Mouse (Mus musculus) heart, embryonic 12.5 days (tissue): Measurements from ENCODE around the gene Slc17a3. TPM values are rescaled to one million over a fixed set of nuclear protein-coding genes. Genes with fewer than 3 reads are reported as not detected.

Experiments used
- ATAC-seq: fragments of 200-750 bp; cut with Nextera tagmentation; 2 replicates; pipeline ENCODE4 v1.8.0; 2017; ENCODE audit warnings: moderate TSS enrichment, moderate library complexity; ENCODE audit not compliant: insufficient number of reproducible peaks, low FRiP score
- H3K27ac ChIP-seq: fragments of 300-500 bp; sonication (generic); 2 replicates; pipeline ENCODE4 v1.5.1; 2016; ENCODE audit warnings: mild to moderate bottlenecking, moderate library complexity; ENCODE audit not compliant: poor library complexity, severe bottlenecking
- H3K27me3 ChIP-seq: fragments of 300-500 bp; sonication (generic); replicated peaks from 2 replicates; pipeline ENCODE4 v1.6.1; 2016; ENCODE audit warnings: mild to moderate bottlenecking, moderate library complexity
- H3K36me3 ChIP-seq: fragments of 300-500 bp; sonication (generic); 2 replicates; pipeline ENCODE4 v1.6.1; 2016; ENCODE audit warnings: mild to moderate bottlenecking, moderate library complexity
- H3K4me1 ChIP-seq: fragments of 300-500 bp; sonication (generic); replicated peaks from 2 replicates; pipeline ENCODE4 v1.6.1; 2016; ENCODE audit warnings: mild to moderate bottlenecking
- H3K4me2 ChIP-seq: fragments of 300-500 bp; sonication (generic); 2 replicates; pipeline ENCODE4 v1.6.1; 2016; ENCODE audit warnings: mild to moderate bottlenecking, moderate library complexity
- H3K4me3 ChIP-seq: fragments of 300-500 bp; sonication (generic); 2 replicates; pipeline ENCODE4 v1.5.1; 2016; ENCODE audit warnings: mild to moderate bottlenecking
- H3K9ac ChIP-seq: fragments of 300-500 bp; sonication (generic); 2 replicates; pipeline ENCODE4 v1.6.1; 2016; ENCODE audit warnings: mild to moderate bottlenecking, moderate library complexity
- H3K9me3 ChIP-seq: fragments of 300-500 bp; sonication (generic); replicated peaks from 2 replicates; pipeline ENCODE4 v1.6.1; 2016; ENCODE audit warnings: mild to moderate bottlenecking, moderate library complexity
- WGBS: fragments of 180-500 bp; shearing (Covaris S2); methylation state at CpG from one replicate; pipeline ENCODE4 v1.1.7; 2016; 5-methylcytosine and 5-hydroxymethylcytosine counted together
- polyA plus RNA-seq: library from polyadenylated mRNA; unstranded; fragments of >200 nt; fragmentation: Nextera tagmentation; extraction: Ambion mirVana; gene quantifications from 2 replicates; pipeline ENCODE4 v1.2.1, GENCODE M21; 2016

Slc17a3 gene
- polyA plus RNA-seq, 1 experiment from 2014 or later, result not detected

DNA sequence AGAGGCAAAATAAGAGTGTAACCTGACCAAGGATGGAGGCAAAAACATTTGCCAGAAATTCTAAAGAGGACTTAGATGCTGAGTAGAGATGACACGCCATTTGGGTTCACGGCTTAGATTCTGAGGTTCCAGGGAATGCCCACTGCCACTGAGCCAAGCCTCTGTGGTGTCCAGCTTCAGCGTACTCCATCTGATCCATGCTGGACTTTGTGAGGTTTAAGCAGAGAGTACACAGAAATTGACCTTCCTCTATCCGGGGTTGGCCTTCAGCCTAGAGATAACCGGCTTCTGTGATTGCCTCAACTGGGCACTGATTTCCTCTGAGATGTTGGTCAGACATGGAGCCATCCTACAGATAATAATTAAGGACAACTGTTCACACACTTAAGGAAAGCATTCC, 2.6 kb upstream of the Slc17a3 start:
- H3K9me3 ChIP-seq, result no peaks in the 10 kb centered on the region

DNA sequence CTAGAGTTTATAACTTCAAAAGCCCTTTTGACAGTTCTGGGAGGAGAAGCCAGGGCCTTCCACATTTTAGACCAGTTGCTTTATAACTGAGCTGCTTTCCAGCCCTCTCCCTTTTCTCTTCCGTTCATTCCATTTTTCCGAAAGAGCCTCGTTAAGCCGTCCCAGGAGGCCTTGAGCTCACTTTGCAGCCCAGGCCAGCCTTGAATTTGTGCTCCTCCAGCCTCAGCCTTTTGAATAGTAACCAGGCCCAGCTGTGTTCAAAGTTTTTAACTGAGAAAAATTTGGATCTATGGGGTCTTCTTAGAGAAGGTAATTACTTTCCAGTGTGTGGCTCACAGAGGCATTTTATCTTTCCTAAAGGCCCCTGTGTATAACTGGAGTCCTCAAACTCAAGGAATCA, 6.6 kb downstream of the Slc17a3 start:
- Histone ChIP-seq H3K36me3 (no peaks in the 10 kb centered on the region), H3K4me2 (no peak overlapping the region), H3K4me3 (no peak overlapping the region), H3K27ac (no peak overlapping the region), H3K27me3 (peaks cover 19% of the 10 kb centered on the region), H3K4me1 (no peaks in the 10 kb centered on the region), H3K9me3 (no peaks in the 10 kb centered on the region), H3K9ac (no peak overlapping the region)
- ATAC-seq, result no peak
- 75% methylated on average over 4 of the region's 4 CpGs for WGBS

More for the DNA sequence above, 2.6 kb upstream of the Slc17a3 start:
- no peak for ATAC-seq
- no peak overlapping the region for H3K9ac ChIP-seq
- H3K27ac ChIP-seq, result no peak overlapping the region
- no peak overlapping the region for H3K4me3 ChIP-seq
- no peaks in the 10 kb centered on the region for H3K36me3 ChIP-seq
- 80% methylated on average over 5 of the region's 5 CpGs for WGBS
- H3K27me3 ChIP-seq, result peaks cover 8% of the 10 kb centered on the region
- H3K4me2 ChIP-seq, result no peak overlapping the region
- no peaks in the 10 kb centered on the region for H3K4me1 ChIP-seq

DNA sequence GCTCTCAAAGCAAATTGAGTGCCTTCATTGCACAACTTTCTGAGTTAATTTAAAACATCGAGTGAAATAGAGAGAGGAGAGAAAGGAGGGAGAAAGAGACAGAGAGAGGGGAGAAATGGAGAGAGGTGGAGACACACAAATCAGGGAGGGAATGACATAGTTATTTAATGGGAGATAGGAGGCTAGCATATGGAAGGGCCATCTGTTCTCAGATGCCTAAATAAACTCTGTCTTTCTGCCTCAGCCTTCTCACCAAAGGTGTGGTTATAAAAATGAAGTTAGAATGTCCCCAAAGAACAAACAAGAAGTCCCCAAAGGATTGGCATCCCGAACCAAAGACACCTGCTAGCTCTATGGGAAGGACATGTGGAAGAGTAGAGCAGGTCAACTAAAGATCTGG, 10.1 kb downstream of the Slc17a3 start:
- no peaks in the 10 kb centered on the region for H3K36me3 ChIP-seq
- no peak for ATAC-seq
- 67% methylated on average over 2 of the region's 2 CpGs for WGBS
- no peaks in the 10 kb centered on the region for H3K4me1 ChIP-seq
- H3K9ac ChIP-seq, result no peak overlapping the region
- H3K9me3 ChIP-seq, result no peaks in the 10 kb centered on the region
- no peak overlapping the region for H3K4me3 ChIP-seq
- H3K27ac ChIP-seq, result no peak overlapping the region
- peaks cover 6% of the 10 kb centered on the region; the same call in 1 of the 2 replicates for H3K27me3 ChIP-seq
- H3K4me2 ChIP-seq, result no peak overlapping the region

DNA sequence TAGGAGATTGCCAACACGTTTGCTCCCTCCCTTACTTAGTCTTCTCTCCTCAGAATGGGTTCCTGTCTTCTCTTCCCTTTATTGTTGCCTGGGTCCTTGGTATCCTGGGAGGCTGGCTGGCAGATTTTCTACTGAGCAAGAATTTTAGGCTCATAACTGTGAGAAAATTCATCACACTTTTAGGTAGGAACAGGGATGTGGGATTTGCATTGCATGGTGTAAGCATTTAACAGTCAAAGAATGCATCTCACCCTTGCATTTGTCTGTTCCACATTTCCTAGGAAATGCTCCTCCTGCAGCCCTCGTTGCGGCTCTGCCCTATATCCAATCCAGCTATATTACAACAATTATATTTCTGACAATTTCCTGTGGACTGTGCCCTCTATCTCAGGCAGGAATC, 17.2 kb downstream of the Slc17a3 start:
- no peaks in the 10 kb centered on the region for H3K36me3 ChIP-seq
- H3K9ac ChIP-seq, result no peak overlapping the region
- H3K27ac ChIP-seq, result no peak overlapping the region
- peaks cover 23% of the 10 kb centered on the region; the same call in 1 of the 2 replicates for H3K27me3 ChIP-seq
- no peak overlapping the region for H3K4me2 ChIP-seq
- ATAC-seq, result no peak
- no peaks in the 10 kb centered on the region for H3K9me3 ChIP-seq
- no peaks in the 10 kb centered on the region for H3K4me1 ChIP-seq
- 60% methylated on average over 3 of the region's 3 CpGs for WGBS
- no peak overlapping the region for H3K4me3 ChIP-seq

DNA sequence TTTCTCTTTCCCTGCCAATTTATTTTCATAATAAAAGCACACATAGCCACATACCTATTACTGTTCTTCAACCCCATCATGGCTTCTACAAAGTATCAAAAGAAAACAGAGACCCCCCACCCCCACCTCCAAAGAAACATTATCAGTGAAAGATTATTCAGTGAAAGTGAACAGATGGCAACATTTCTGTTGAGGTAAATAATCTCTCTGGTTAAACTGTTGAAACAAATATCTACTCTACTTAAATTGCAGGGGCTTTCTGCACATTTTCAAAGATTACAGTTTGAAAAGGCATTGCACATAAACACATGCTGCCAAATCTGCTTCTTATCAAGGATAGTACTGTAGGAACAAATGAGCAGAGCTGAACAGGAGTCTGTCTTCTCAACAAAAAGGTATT, 22.6 kb downstream of the Slc17a3 start:
- Histone ChIP-seq H3K36me3 (no peaks in the 10 kb centered on the region), H3K4me3 (no peak overlapping the region), H3K27ac (no peak overlapping the region), H3K9ac (no peak overlapping the region), H3K4me1 (no peaks in the 10 kb centered on the region), H3K27me3 (peaks cover 18% of the 10 kb centered on the region; the same call in 1 of the 2 replicates), H3K4me2 (no peak overlapping the region), H3K9me3 (no peaks in the 10 kb centered on the region)
- ATAC-seq, result no peak

DNA sequence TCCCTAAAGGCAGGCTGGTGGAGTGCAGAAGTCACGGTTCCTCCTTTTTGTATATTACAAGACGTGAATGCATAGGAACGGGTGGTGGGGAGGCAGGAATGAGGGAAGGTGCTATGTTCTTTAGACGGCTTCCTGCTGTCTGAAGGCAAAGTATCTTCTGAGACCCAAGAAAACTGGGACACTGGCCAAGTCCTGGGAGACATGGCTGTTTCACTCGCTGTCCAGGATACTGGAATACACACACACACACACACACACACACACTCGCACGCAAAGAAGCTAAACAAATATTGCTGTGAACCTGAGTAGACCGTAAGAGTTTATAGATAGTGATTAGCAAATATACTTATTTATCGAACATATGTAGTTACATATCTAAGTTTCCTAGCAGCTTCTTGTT, 25.5 kb downstream of the Slc17a3 start:
- H3K4me2 ChIP-seq, result no peak overlapping the region
- no peak overlapping the region for H3K27ac ChIP-seq
- H3K27me3 ChIP-seq, result peaks cover 6% of the 10 kb centered on the region; the same call in 1 of the 2 replicates
- H3K36me3 ChIP-seq, result no peaks in the 10 kb centered on the region
- no peaks in the 10 kb centered on the region for H3K4me1 ChIP-seq
- H3K4me3 ChIP-seq, result no peak overlapping the region
- WGBS, result 56% methylated on average over 9 of the region's 9 CpGs
- H3K9ac ChIP-seq, result no peak overlapping the region
- H3K9me3 ChIP-seq, result no peaks in the 10 kb centered on the region
- ATAC-seq, result no peak

DNA sequence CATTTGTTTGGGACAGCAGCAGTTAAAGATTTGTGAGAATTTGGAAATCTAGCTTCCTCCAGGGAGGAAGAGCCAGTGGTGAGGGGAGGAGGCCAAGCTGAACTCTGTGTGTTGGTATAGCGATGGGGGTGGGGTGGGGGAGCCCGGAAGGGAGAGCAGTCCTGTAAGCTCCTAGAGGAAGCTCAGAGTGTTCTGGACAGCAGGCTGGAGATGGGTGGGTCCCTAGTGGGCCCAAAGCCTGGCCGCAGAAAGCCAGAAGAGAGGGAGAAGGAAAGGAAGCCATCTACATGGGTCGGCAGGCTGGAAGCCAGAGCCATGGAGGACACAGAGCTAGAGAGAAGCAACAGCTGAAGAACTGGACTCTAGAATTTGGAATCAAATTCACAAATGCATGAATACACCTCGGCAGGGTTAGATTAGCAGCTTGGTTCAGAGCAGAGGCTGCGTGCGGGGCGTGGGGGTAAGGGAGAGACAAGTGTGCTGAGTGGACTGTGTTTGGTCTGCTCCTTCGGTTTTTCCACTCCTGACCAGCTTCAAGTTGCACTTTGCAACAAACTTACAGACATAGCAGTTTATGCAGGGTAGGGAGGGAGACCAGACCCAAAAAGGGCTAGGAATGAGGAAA, 27.0 kb downstream of the Slc17a3 start:
- WGBS, result 63% methylated on average over 9 of the region's 9 CpGs
- no peak for ATAC-seq

DNA sequence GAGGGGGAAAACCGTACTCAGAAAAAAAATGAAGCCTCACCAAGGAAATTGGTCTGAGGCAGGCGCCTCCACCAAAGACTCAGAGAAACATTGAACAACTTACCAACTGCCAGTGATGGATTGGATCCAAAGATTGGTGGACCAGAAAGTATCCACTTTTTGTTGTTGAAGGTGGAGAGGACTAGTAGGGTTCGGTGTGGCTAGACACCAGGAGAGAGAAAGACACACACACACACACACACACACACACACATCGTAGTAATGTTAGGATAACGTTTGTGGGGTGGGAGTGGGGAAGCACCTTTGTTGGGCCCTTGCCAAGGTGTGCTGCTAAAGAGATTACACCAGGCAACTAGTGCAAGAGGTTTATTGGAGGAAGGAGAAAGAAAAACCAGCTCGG, 27.8 kb downstream of the Slc17a3 start:
- 78% methylated on average over 6 of the region's 6 CpGs for WGBS
- Histone ChIP-seq H3K27me3 (no peaks in the 10 kb centered on the region), H3K4me1 (no peaks in the 10 kb centered on the region)

More for the DNA sequence above, 27.0 kb downstream of the Slc17a3 start:
- no peaks in the 10 kb centered on the region for H3K36me3 ChIP-seq
- H3K27ac ChIP-seq, result no peak overlapping the region
- H3K4me2 ChIP-seq, result no peak overlapping the region
- no peaks in the 10 kb centered on the region for H3K9me3 ChIP-seq
- H3K4me3 ChIP-seq, result no peak overlapping the region
- H3K4me1 ChIP-seq, result no peaks in the 10 kb centered on the region
- H3K27me3 ChIP-seq, result no peaks in the 10 kb centered on the region
- no peak overlapping the region for H3K9ac ChIP-seq

DNA sequence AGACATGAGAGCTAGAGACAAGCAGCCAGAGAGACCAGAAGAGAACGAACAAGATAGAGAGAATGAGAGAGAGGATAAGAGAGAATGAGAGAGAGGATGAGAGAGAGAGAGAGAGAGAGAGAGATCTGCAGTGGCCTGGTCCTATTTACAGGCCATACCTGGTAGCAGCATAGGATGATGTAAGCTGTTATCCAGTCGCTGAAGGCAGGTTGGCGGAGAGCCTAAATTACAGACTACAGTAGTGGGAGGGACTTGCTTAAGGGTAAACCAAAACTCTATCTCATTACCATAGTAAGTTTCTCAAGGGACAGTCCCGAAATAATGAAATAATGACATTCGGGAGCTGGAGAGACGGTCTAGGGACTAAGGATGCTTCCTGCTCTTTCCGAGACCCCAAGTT, 28.2 kb downstream of the Slc17a3 start, which contains the start of gene Slc17a1:
TSS of gene Slc17a1 (plus strand) at position 346 of the 400 bp plus-strand sequence.
- no peaks in the 10 kb centered on the region for H3K4me1 ChIP-seq
- no peak within 1 kb of the TSS for H3K9ac ChIP-seq
- WGBS, result 82% methylated on average over 7 of the region's 7 CpGs
- no peak within 1 kb of the TSS for H3K27ac ChIP-seq
- no peaks in the 10 kb centered on the region for H3K27me3 ChIP-seq
- H3K36me3 ChIP-seq, result no peaks in the 10 kb centered on the region
- no peak within 1 kb of the TSS for H3K4me3 ChIP-seq
- H3K9me3 ChIP-seq, result no peaks in the 10 kb centered on the region
- no peak for ATAC-seq
- no peak within 1 kb of the TSS for H3K4me2 ChIP-seq

More for the DNA sequence above, 27.8 kb downstream of the Slc17a3 start:
- ATAC-seq, result no peak
- H3K4me2 ChIP-seq, result no peak overlapping the region
- H3K27ac ChIP-seq, result no peak overlapping the region
- H3K4me3 ChIP-seq, result no peak overlapping the region
- H3K9me3 ChIP-seq, result no peaks in the 10 kb centered on the region
- H3K9ac ChIP-seq, result no peak overlapping the region
- H3K36me3 ChIP-seq, result no peaks in the 10 kb centered on the region

DNA sequence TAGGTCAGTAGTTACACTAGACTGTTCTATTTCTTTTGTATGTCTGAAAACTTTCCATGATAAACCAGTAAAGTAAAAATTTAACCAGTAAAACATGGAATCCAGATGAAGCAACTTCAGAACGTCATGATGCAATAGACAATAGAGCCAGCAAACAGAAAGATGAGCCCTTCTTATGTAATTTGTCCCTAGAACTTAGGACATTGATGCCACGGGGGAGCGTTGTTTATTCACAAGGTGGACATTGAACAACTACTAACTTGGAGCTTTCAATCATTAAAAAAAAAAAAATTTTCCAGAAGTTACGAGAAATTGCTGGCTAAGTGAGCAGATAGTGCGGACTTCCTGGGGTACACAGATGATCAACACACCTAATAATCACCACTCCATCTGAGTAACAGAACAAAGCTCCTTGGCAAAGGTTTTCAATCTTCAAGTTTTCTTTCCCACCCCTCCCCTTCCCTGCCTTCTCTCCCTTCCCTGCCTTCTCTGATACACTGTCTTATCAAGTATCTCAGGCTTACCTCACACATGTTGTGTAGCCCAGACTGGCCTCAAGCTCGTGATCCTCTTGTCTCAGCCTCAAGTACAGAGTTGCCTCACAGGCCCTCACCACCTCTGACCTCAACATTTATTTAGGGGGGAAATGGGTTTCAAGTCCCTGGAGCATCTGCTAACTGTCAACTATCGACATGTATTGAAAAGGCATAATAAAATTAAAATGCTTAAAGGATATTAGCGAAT, 29.7 kb downstream of the Slc17a3 start:
- Histone ChIP-seq H3K9me3 (no peaks in the 10 kb centered on the region), H3K27ac (no peak overlapping the region), H3K9ac (no peak overlapping the region), H3K36me3 (no peaks in the 10 kb centered on the region), H3K4me2 (no peak overlapping the region), H3K4me3 (no peak overlapping the region), H3K27me3 (no peaks in the 10 kb centered on the region), H3K4me1 (no peaks in the 10 kb centered on the region)
- WGBS, result 73% methylated on average over 8 of the region's 8 CpGs
- ATAC-seq, result no peak

DNA sequence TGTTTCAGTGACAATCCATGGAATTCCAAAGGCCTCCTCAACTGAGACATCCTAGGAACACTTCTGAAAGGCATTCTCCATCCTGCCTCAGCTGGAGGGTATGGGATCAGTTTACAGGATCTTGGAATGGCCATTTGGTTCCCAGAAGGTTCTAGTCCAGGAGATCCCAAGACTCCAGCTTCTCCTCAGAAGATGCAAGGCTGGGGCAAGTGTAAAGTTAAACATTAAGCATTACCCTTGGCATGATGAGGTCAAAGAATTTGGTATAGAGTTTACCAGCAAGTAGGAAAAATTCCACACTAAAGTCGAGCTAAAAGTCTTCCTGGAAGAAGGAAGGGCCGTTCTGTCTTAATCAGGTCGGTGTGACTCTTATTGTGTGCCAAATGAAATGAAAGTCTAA, 30.8 kb downstream of the Slc17a3 start:
- Histone ChIP-seq H3K4me1 (no peaks in the 10 kb centered on the region), H3K4me3 (no peak overlapping the region), H3K36me3 (no peaks in the 10 kb centered on the region), H3K4me2 (no peak overlapping the region), H3K27ac (no peak overlapping the region), H3K9ac (no peak overlapping the region), H3K9me3 (no peaks in the 10 kb centered on the region), H3K27me3 (no peaks in the 10 kb centered on the region)
- 68% methylated on average over 3 of the region's 3 CpGs for WGBS
- no peak for ATAC-seq
